Mouse (Mus musculus) liver, embryonic 13.5 days (tissue): ENCODE data around the gene Prp2. TPM values are rescaled to one million over a fixed set of nuclear protein-coding genes. Genes with fewer than 3 reads are reported as not detected.
"Not testable (repeated sequence)": the region's sequence is repeated elsewhere in the genome, so short reads cannot be mapped to it uniquely, and the experiment has no call there.

Experiments
- ATAC-seq: fragments of 200-750 bp; cut with Nextera tagmentation; 2 replicates; pipeline ENCODE4 v1.8.0; 2017; ENCODE audit warnings: low read depth, mild to moderate bottlenecking, moderate number of reproducible peaks, moderate library complexity
- DNase-seq: peaks from one replicate; pipeline ENCODE4 v3.0.0; 2022
- H3K27ac ChIP-seq: fragments of 300-500 bp; sonication (generic); 2 replicates; pipeline ENCODE4 v1.5.1; 2015; ENCODE audit warnings: moderate library complexity, mild to moderate bottlenecking, inconsistent platforms
- H3K27me3 ChIP-seq: fragments of 300-500 bp; sonication (generic); 2 replicates; pipeline ENCODE4 v1.6.1; 2015; ENCODE audit warnings: mild to moderate bottlenecking, inconsistent platforms
- H3K36me3 ChIP-seq: fragments of 300-500 bp; sonication (generic); 2 replicates; pipeline ENCODE4 v1.6.1; 2015; ENCODE audit warnings: mild to moderate bottlenecking, inconsistent platforms
- H3K4me1 ChIP-seq: fragments of 300-500 bp; sonication (generic); replicated peaks from 2 replicates; pipeline ENCODE4 v1.6.1; 2015; ENCODE audit warnings: inconsistent platforms
- H3K4me2 ChIP-seq: fragments of 300-500 bp; sonication (generic); 2 replicates; pipeline ENCODE4 v1.6.1; 2015; ENCODE audit warnings: inconsistent platforms, mild to moderate bottlenecking, moderate library complexity
- H3K4me3 ChIP-seq: fragments of 300-500 bp; sonication (generic); replicated peaks from 2 replicates; pipeline ENCODE4 v1.5.1; 2015; ENCODE audit warnings: mild to moderate bottlenecking, inconsistent platforms
- H3K9ac ChIP-seq: fragments of 300-500 bp; sonication (generic); 2 replicates; pipeline ENCODE4 v1.6.1; 2015; ENCODE audit warnings: mild to moderate bottlenecking, inconsistent platforms
- H3K9me3 ChIP-seq: fragments of 300-500 bp; sonication (generic); replicated peaks from 2 replicates; pipeline ENCODE4 v1.6.1; 2016; ENCODE audit warnings: inconsistent platforms
- WGBS: fragments of 180-500 bp; shearing (Covaris S2); methylation state at CpG from one replicate; pipeline ENCODE4 v1.1.7; 2015; ENCODE audit not compliant: insufficient replicate concordance; 5-methylcytosine and 5-hydroxymethylcytosine counted together
- polyA plus RNA-seq: library from polyadenylated mRNA; unstranded; fragments of >200 nt; fragmentation: Nextera tagmentation; extraction: Ambion mirVana; gene quantifications from 2 replicates; pipeline ENCODE4 v1.2.1, GENCODE M21; 2015

The Prp2 gene
- not detected in 2 replicates for polyA plus RNA-seq

GRCm38 (mm10) chr6:132595613-132596012, at the start of gene Prp2:
Gene Prp2, plus strand, starts transcription at chr6:132595913.
- DNase-seq, H3K9ac ChIP-seq: not testable (repeated sequence)
- WGBS = 42% methylated on average over 2 of the region's 2 CpGs

GRCm38 (mm10) chr6:132569509-132569908, 26.2 kb upstream of the Prp2 start, which contains the start of gene Prh1:
Gene Prh1, plus strand, starts transcription at chr6:132569809.
- not testable (repeated sequence) for H3K27ac ChIP-seq, H3K4me3 ChIP-seq, H3K4me2 ChIP-seq, H3K4me1 ChIP-seq, H3K36me3 ChIP-seq, H3K27me3 ChIP-seq, H3K9ac ChIP-seq, ATAC-seq, H3K9me3 ChIP-seq, DNase-seq
- 45% methylated on average over 1 of the region's 1 CpGs for WGBS

More at GRCm38 (mm10) chr6:132595613-132596012, at the start of gene Prp2:
- not testable (repeated sequence) for H3K4me3 ChIP-seq, H3K27me3 ChIP-seq, H3K4me1 ChIP-seq, H3K36me3 ChIP-seq, H3K9me3 ChIP-seq, H3K27ac ChIP-seq, ATAC-seq, H3K4me2 ChIP-seq

DNA sequence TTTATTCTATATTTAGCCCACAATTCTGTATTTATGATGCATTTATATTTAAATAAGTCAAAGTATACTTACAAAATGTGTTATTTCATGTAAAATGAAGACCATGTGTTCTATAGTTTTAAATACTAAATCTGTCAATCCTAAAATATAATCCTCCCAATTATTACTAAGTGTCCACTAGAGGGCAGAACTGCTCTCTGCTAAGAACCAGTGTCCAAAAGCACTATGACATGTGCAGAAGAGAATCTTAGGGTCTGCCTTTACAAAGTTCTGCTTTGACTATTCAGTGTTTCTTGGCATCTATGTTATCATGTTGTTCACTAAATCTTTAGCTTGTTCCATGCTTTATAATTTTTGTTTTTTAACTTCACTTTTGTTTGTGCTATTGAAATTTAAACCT, 53.7 kb downstream of the Prp2 start:
- Histone ChIP-seq H3K4me3 (no peak overlapping the region), H3K36me3 (no peaks in the 10 kb centered on the region), H3K9me3 (no peaks in the 10 kb centered on the region), H3K27me3 (no peaks in the 10 kb centered on the region), H3K4me1 (no peaks in the 10 kb centered on the region), H3K27ac (no peak overlapping the region), H3K4me2 (no peak overlapping the region), H3K9ac (no peak overlapping the region)
- ATAC-seq (no peak), DNase-seq (no peak)

Other genes starting within 250 kb of the Prp2 start
- not detected in 2 replicates for gene Gm8882, start 231.8 kb upstream of the Prp2 start, polyA plus RNA-seq
- gene Prh1, start 26.1 kb upstream of the Prp2 start, polyA plus RNA-seq = not detected in 2 replicates
- not detected in 2 replicates for gene A630073D07Rik, start 55.6 kb downstream of the Prp2 start, polyA plus RNA-seq
- gene Tas2r120, start 61.0 kb downstream of the Prp2 start, polyA plus RNA-seq = not detected in 2 replicates
- not detected in 2 replicates for gene Tas2r121, start 105.1 kb downstream of the Prp2 start, polyA plus RNA-seq
- not detected in 2 replicates for gene Tas2r122, start 116.0 kb downstream of the Prp2 start, polyA plus RNA-seq
- gene Tas2r115, start 142.1 kb downstream of the Prp2 start, polyA plus RNA-seq = not detected in 2 replicates
- not detected in 2 replicates for gene Tas2r124, start 158.8 kb downstream of the Prp2 start, polyA plus RNA-seq
- not detected in 2 replicates for gene Tas2r102, start 166.2 kb downstream of the Prp2 start, polyA plus RNA-seq
- gene Tas2r136, start 182.2 kb downstream of the Prp2 start, polyA plus RNA-seq = not detected in 2 replicates
- not detected in 2 replicates for gene Tas2r117, start 206.9 kb downstream of the Prp2 start, polyA plus RNA-seq